Mouse (Mus musculus): ENCODE data around the gene Ly6g6f.
A peak's percentile ranks its signal among the peaks of the same experiment; 100 is the strongest.
"Not testable (repeated sequence)": the region's sequence is repeated elsewhere in the genome, so short reads cannot be mapped to it uniquely, and the experiment has no call there.

Ly6g6f gene

DNA sequence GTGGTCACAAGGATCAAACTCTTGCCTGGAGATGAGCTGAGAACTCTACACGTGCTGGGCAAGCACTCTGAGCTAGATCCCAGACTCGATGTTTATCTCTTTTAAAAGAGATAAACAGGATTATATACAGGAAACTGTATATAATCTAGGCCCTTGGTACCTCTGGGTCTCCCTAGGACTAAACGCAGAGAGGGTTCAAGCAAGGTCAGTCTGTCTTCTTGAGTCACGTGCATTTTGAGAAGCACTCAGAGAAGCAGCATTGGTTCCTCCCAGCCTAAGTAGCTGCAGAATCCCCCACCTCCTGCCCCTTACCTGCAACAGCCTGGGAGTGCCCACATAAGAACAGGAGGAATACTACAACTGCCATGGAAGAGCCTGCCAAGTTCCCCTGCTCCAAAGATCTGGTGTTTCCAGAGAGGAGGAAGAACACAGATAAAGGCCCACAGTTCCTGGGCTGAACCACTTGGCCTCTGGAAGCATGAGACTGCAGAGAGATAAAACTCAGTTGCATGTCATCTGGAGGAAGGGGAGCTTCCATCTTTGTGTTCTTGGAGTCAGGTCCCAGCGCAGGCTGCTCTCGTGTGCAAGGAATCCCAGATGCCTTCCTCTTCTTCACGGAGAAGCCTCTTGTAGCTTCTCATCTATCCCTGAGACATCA, at the start of gene Ly6g6f:
Ly6g6f (minus strand) TSS at position 403 of the 658 bp plus-strand sequence.
- no peak for DNase-seq (ENCODE audit: low spot score in 2 of 2)

DNA sequence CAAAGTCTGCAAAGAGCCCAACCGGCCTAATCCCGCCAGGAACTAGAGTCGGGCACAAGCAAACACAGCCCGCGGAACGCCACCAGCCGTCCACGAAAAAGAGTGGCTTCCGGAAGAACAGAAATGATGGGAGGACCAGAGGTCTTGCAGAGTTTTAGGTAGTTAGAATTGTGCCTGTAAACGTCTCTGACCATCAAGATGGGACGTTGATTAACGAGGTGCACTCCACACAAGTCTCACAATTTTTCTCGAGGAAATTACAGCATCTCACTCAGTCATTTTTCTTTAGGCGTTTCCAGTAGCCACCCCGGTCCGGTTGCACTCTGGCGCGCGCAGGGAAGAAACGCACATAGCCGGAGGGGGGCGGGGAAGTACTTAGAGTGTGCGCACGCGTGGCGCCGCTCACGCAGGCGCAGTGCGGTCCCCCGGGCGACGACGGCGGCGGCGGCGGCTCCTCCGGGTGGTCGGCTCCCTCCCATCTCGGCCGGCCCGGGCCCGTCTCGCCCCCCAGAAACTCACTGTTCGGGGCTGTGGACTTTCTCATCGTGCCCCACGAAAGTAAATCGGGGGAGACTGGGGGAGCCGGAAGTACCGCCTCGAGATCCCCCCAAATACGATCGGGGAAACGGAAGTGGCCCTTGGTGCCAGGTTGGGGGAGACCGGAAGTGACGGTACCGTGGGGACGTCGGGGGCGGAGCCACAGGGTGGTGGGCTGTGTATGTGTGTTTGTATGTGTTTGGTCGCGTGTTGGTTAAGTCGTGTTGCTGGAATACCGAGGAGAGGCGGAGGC, 49.6 kb upstream of the Ly6g6f start, which contains the start of gene Bag6:
Bag6 (plus strand) TSS at position 378 of the 790 bp plus-strand sequence.
- DNase-seq (ENCODE audit: low spot score in 2 of 2) = peak; percentile 90 to 92

DNA sequence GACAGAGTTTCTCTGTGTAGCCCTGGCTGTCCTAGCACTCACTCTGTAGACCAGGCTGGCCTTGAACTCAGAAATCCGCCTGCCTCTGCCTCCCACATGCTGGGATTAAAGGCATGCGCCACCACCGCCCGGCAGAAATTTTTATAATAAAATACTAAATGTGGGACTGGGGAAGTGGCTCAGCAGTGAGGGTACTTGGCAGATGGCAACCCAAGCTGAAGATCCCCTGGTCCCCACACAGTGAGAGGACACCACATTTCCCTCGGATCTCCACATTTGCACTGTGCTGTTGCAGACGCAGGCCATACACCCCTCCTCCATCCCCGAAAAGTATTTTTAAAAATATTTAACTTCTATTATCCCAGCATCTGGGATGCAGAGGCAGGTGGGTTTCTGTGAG, 48.1 kb upstream of the Ly6g6f start:
- no peak for DNase-seq (ENCODE audit: low spot score in 2 of 2)

DNA sequence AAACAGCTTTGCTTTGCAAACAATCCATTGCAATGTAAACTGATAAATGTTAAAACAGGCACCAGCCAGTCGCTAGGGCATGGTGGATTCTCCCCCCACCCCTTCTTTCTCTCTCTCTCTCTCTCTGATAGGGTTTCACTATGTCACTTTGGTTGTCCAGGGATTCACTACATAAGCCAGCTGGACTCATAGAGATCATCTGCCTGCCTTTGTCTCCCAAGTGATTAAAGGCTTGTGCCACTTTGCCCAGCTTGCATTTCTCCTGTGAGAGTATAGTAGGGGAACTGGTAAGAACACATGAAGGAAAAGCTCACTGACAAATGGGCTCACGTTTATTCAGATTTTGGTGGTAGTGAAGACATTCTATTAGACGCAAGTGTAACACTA, 46.8 kb upstream of the Ly6g6f start:
- DNase-seq (ENCODE audit: low spot score in 2 of 2) = no peak

DNA sequence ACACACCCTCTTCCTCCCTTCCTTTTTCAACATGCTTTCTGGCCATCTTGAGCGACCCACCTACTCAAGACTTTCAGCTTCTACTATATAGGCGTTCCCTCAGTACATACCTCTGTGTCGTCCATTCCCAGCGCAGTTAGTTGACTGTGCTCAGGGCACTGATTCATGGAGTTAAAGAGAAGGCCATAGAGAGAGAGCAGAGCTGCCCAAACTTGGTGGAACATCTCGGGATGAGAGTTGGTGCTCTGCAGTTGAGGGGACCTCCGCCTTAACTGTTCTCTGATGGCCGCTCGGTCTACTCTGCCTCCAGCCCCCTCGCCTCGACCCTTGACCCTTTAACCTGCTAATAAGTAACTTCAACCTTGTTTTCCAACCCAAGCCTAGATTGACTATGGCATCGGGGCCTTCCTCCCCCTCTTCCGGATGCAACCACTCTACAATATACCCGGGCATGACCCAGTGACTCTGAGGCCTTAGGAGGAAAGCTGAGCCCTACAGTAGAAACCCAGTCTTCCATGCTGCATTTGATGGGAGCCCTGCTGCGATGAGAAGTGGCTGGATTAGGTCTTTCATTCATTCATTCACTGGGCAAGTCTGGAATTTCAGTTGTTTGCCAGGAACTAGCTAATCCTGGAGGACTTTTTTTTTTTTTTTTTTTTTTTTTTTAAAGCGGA, 46.2 kb upstream of the Ly6g6f start, which contains the start of gene Apom:
Apom (minus strand) TSS at position 551 of the 674 bp plus-strand sequence.
- no peak for DNase-seq (ENCODE audit: low spot score in 2 of 2)

DNA sequence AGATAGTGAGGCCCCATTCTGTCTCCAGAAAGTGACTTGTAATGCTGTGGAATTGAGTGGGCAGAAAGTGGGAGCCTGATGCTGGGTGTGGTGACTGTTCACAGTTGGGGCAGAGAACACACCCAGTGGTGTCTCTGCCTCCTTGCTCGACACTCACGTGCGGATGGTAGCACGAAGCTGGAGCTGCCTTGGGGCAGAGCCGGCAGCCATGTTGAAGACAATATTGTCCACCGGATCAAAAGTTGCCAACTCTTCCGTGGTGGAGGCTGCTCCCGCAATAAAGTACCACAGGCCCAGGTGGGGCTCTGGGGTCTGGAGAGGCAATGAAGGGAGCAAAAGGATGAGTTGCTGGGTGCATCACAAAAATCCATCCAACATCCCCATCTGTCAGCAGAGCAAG, 45.6 kb upstream of the Ly6g6f start:
- no peak for DNase-seq (ENCODE audit: low spot score in 2 of 2)

DNA sequence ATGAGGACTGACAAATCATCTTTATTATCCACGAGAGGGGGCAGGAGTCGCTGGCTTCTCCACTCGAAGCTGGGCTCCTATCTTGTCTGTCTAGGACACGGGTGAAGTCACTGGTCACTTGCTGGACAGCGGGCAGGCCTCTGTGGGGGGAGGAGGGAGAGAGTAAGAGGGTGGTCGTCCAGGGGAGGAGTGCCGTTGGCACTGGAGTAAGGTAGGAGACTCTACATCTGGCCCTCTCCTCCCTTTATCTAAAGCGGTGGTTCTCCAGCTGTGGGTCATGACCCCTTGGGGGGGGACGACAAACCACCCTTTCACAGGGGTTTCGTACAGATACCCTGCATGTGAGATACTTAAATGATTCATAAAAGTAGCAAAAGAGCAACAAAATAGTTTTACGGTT, 43.6 kb upstream of the Ly6g6f start:
- no peak for DNase-seq (ENCODE audit: low spot score in 2 of 2)

DNA sequence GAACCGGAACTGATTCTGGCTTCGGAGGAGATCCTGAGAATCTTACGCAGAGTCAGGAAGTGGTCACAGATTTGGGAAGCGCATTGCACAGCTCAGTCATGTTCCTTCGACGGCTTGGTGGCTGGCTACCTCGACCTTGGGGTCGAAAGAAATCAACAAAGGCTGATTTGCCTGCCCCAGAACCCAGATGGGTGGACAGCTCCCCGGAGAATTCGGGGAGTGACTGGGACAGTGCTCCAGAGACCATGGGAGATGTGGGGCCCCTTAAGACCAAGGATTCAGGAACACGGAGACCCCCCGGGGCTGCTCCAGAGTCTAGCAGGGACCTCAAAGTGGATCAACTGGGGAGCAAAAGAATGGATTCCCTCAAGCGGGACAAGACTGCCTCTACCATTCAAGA, 41.6 kb upstream of the Ly6g6f start:
- no peak for DNase-seq (ENCODE audit: low spot score in 2 of 2)

DNA sequence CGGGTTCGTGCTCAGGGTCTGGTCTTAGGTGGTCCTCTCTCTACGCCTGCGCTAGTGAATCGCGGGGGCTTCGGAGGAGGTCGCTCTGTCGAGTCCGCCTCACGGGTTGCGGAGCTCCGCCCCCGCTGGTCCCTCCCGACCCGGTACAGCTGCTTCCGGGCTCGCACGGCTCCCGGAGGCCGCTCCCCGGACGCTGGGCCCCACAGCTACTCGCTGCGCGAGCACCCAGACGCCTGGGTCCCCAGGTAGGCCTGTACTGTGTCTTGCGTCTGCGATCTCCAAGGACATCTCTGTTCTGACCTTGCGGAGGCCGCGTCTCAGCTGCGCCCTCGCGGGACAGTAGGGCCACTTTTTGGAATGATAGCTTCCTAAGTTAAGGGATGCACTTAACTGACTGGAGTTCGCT, 40.8 kb upstream of the Ly6g6f start, which contains the start of gene D17H6S53E:
D17H6S53E (plus strand) TSS at position 168 of the 406 bp plus-strand sequence.
- peak; percentile 32 to 66 for DNase-seq (ENCODE audit: low spot score in 2 of 2)

DNA sequence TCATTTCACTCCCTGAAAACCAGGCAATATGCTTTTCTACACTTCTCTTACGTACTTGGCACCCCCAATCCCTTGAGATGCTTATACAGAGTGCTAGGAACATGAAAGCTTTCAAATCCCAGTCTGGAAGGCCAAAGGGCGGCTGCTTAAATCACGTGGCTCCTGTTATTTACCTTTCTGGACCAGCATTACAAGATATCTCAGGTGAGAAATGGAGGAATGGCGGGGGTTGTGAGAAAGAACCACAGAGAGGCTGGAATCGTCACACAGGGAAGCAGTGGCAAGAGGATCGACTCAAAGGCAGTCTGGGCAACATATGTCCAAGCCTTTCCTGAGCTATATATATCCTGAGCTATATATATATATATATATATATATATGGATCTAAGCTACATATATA, 40.2 kb upstream of the Ly6g6f start:
- DNase-seq (ENCODE audit: low spot score in 2 of 2) = no peak

DNA sequence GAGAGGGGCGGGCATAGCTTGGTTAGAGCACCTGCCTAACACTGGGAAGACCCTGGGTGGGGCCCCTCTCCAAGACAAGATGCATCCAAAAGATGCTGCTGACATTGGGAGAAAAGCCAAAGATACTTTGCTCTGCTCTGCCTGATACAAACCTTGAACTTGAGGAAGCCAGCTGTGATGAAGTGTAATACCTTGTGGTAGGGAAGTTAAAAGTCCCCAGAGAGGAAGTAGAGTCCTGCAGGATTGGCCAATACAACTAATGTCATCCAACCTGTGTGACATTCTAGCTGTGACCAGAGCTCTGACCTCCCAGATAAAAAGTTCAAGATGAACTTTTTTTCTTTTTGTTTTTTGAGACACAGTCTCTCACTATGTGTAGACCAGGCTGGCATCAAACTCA, 39.7 kb upstream of the Ly6g6f start:
- DNase-seq (ENCODE audit: low spot score in 2 of 2) = no peak

DNA sequence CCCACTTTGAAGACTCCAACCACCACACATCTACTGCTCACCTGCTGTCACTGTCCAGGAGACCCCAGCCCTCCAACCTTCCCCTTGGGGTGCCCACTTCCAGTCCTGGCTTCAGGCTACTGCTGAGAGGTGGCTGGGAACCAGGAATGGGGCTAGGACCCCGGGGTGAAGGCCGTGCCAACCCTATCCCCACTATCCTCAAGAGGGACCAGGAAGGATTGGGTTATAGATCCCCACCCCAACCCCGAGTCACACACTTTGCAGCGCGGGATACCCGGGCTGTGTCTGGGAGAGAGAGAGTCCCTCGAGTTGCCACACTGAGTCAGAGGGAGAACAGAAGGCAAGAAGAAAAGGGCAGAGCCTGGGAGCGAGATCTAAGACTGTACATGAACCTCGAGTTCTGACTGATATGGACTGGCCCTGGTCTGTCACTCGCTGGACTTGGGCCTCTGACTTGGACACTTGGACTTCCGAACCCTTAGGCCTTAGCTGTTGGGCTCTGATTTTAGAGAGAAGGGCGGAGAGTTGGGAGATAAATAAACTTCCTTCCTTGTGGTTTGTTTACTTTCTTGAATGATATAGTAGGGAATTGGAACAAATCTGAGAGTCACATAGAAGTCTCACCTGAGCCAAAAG, 39.0 kb upstream of the Ly6g6f start:
- DNase-seq (ENCODE audit: low spot score in 2 of 2) = not testable (repeated sequence)

DNA sequence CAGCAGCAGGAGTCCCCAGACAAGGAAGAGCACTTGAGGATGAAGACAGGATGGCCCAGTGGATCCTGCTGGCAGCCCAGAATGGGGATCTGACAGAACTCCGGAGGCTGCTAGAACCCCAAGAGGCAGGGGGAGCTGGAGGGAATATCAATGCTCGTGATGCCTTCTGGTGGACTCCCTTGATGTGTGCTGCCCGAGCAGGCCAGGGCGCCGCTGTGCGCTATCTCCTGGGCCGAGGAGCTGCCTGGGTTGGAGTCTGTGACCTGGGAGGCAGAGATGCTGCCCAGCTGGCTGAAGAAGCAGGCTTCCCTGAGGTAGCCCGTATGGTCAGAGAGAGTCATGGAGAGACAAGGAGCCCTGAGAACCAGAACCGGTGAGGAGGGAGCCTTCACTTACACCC, 37.9 kb upstream of the Ly6g6f start:
- DNase-seq (ENCODE audit: low spot score in 2 of 2) = not testable (repeated sequence)

DNA sequence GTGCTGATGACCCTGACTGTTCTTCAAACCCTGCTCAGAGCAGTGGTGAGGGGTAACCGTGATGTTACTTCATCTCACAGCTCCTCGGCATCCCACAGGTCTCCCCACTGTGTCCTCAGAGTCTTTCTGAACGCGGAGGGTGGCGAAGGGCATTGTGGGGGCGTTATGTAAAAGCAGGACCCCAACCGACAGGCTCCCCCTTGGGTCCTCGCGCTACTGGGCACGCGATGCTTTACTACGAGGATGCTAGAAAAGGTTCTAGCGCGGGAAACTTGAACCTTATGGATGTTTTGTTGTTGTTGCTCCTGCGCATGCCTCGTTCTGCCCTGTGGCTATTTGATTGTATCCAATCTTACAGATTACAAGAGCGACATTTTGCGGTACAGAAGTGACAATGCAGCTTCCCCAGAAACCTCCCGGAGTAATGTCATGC, 36.5 kb upstream of the Ly6g6f start, which contains the start of gene Csnk2b:
Csnk2b (minus strand) TSS at position 183 of the 433 bp plus-strand sequence.
- peak; percentile 58 to 70 for DNase-seq (ENCODE audit: low spot score in 2 of 2)

DNA sequence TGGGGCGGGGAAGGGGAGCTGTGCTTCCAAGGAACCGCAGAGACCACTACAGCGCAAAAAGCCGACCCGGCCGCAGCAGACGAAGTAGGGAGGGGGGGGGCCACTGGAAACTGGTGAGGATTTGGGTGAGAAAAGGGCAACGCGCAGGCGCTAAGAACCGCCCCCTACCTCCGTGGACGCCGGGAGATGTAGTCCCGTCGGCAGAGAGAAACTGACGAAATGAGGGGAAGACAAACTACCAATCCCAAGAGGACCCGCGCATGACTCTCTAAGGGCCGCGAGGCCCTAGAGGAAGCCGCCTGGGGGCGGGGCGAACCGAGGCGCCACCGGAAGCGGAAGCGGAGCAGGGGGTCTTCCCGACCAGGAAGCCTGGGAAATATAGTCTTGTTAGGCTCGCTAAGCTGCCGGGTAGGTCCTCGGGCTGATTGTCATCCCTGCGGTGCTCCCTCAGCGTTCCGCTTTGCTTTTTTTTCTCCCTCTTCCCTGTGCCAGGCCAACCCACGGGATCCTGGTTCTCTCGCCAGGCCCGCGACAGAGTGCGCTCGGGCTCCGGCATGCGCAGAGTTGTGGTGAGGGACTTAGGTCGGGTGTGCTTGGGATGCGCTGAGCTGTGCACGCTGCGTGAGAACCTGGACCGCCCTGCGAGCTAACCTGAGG, 35.9 kb upstream of the Ly6g6f start, which contains the start of gene Gpank1:
Gpank1 (plus strand) TSS at position 313 of the 657 bp plus-strand sequence.
- peak; percentile 96 to 98 for DNase-seq (ENCODE audit: low spot score in 2 of 2)

DNA sequence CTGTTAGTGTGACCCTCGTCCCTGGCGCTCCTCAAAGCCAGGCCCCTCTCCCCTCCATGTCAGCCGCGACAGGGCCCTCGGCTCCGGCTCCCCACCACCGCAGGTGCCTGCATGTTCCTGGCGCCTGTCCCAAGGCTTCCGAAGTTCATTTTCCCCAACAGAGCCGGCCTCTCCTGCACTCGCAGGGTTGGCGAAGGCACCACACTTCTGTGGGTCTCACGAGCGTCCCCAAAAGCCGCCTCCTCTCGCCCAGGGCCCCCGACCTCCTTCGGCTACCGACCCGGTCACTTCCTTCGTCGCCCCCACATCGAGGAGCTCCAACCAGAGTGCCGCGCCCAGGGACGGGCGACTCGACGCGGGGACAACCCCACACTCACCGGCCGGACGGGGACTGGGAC, 35.3 kb upstream of the Ly6g6f start:
- DNase-seq (ENCODE audit: low spot score in 2 of 2) = peak in 1 of 2 experiments; percentile 33

DNA sequence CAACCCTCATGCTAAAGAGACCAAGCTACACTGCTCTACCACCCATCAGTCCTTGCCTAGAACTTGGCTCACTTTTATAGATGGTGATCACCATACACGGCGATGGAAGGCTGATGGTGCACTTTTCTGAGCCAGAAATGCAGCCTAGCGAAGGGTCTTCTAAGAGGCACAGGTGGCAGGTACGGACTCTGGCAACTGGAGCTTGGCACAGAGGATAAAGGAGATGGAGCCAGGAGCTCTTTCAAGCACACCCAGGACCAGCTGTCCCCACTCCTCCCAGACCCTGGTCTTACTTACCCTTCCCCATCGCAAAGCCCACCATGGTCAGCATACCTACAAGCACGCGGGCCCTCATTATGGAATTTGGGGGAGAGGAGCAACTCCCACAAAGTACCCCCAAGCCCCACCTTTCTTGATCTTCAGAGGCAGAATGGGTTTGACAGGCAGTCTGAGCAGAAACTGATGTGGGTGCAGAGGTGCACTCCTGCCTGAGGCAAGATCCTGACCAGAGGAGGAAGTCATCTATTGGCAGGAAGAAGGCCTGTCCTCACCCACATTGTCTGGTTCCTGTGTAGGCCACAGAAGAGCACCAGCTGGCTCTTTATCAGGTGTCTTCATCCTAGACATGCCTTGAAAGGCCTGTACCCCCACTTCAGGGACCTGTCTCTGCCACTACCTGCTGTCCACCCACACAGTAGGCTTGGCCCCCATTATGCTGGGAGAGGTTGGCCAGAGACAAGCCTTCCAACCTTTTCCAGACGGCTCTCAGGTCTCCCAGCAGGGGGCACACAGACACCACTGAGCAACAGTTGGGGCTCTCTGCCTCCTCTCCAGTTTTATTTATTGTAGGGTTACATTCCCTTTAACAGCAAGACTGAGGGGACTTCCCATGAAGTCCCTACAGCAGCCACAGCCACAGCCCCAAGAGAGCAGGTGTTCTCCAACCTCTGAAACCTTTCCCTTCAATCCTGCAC, 29.9 kb upstream of the Ly6g6f start, which contains the start of gene Ly6g5b:
Ly6g5b (minus strand) TSS at position 383 of the 974 bp plus-strand sequence.
- no peak for DNase-seq (ENCODE audit: low spot score in 2 of 2)

DNA sequence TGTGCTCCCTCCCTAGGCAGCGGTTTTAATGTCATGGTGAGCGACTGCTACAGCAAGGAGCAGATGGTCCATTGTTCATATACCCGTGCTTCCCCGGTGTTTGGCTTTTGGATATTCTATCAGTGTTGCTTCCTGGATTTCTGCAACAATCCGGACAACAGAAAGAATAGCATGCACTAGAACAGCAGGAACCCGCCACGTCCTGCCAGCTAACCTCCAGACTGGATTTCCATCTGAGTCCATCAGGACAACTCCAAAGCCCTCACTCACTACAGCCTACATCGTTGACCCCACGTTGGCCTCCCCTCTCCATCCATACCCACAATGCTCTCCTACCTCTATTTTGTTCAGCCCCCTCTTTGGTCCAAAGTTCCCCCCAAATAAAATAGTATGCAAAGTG, 26.4 kb upstream of the Ly6g6f start:
- DNase-seq (ENCODE audit: low spot score in 2 of 2) = no peak

DNA sequence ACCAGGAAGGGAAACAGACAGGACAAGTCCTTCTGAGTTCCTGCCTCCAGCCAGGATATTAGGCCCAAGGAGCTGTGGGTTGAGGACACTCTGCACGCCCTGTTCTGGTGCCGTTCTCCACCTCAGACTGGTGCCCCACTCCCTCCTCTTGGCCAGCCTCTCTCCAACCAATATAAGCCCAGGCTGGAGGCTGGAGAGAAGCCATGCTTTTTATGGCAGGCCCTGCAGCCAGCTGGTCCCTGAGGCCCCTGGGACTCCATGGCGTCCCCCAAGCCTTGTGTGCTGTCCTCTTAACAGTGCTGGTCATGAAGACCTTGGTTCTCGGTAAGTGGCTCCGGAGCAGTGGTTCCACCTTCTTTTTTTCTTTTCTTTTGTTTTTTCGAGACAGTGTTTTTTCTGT, 22.7 kb upstream of the Ly6g6f start, which contains the start of gene Ly6g5c:
Ly6g5c (plus strand) TSS at position 183 of the 400 bp plus-strand sequence.
- DNase-seq (ENCODE audit: low spot score in 2 of 2) = no peak

DNA sequence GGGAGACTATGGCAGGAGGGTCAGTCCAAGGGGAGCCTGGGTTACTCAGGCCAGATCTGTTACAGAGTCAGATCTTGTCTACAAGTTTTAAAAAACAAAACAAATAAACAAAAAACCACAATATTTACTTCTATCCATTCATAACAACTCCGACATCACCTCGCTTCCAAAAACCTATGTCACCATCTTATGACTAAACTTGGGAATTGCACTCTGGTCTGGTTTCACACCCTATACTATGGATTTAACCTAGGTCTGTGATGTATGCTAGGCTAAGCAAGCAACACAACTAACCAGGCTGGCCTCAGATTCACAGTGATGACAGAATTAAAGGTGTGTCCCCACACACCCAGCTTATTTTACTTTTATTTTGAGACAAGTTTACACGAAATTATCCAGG, 21.1 kb upstream of the Ly6g6f start:
- no peak for DNase-seq (ENCODE audit: low spot score in 2 of 2)
